Mouse (Mus musculus) heart, embryonic 13.5 days (tissue): ENCODE results near the gene Rbms1. TPM values are rescaled to one million over a fixed set of nuclear protein-coding genes. Genes with fewer than 3 reads are reported as not detected.

ENCODE experiments used
- ATAC-seq: fragments of 200-750 bp; cut with Nextera tagmentation; 2 replicates; pipeline ENCODE4 v1.8.0; 2017; ENCODE audit warnings: moderate TSS enrichment; ENCODE audit not compliant: insufficient number of reproducible peaks, low FRiP score, low TSS enrichment; ENCODE audit errors: extremely low read depth
- H3K27ac ChIP-seq: fragments of 300-500 bp; sonication (generic); replicated peaks from 2 replicates; pipeline ENCODE4 v1.5.1; 2015; ENCODE audit warnings: moderate library complexity, mild to moderate bottlenecking, inconsistent platforms
- H3K27me3 ChIP-seq: fragments of 300-500 bp; sonication (generic); replicated peaks from 2 replicates; pipeline ENCODE4 v1.6.1; 2015; ENCODE audit warnings: mild to moderate bottlenecking, inconsistent platforms
- H3K36me3 ChIP-seq: fragments of 300-500 bp; sonication (generic); 2 replicates; pipeline ENCODE4 v1.6.1; 2015; ENCODE audit warnings: mild to moderate bottlenecking, inconsistent platforms
- H3K4me1 ChIP-seq: fragments of 300-500 bp; sonication (generic); 2 replicates; pipeline ENCODE4 v1.6.1; 2015; ENCODE audit warnings: inconsistent platforms
- H3K4me2 ChIP-seq: fragments of 300-500 bp; sonication (generic); 2 replicates; pipeline ENCODE4 v1.6.1; 2015; ENCODE audit warnings: inconsistent platforms, mild to moderate bottlenecking, moderate library complexity
- H3K4me3 ChIP-seq: fragments of 300-500 bp; sonication (generic); 2 replicates; pipeline ENCODE4 v1.5.1; 2015; ENCODE audit warnings: moderate library complexity, mild to moderate bottlenecking, inconsistent platforms
- H3K9ac ChIP-seq: fragments of 300-500 bp; sonication (generic); 2 replicates; pipeline ENCODE4 v1.6.1; 2015; ENCODE audit warnings: inconsistent platforms, mild to moderate bottlenecking, moderate library complexity
- H3K9me3 ChIP-seq: fragments of 300-500 bp; sonication (generic); 2 replicates; pipeline ENCODE4 v1.6.1; 2016; ENCODE audit warnings: inconsistent platforms
- WGBS: fragments of 180-500 bp; shearing (Covaris S2); methylation state at CpG from one replicate; pipeline ENCODE4 v1.1.7; 2015; ENCODE audit warnings: mixed read lengths; 5-methylcytosine and 5-hydroxymethylcytosine counted together
- polyA plus RNA-seq: library from polyadenylated mRNA; unstranded; fragments of >200 nt; fragmentation: Nextera tagmentation; extraction: Ambion mirVana; gene quantifications from 2 replicates; pipeline ENCODE4 v1.2.1, GENCODE M21; 2015

Gene Rbms1
- polyA plus RNA-seq, 1 experiment from 2014 or later, result 89.2 TPM

DNA sequence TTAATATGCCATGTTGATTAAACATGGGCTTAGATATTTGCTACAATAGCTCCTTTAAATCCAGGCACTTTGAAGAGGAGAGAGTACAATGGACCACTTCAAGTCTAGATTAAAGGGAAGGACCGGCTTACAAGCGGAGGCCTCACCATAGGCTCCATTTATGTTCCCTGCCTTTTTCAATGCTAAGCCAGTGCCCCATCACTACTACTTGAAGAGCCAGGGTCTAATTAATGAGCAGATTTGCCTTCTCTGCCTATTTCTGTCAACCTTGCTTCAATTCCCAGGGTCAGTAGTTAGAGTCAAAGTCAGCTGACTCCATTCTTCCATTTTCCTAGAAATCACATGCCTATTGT, 166.4 kb downstream of the Rbms1 start:
- no peak overlapping the region for H3K4me2 ChIP-seq
- WGBS, result 59% methylated on average over 2 of the region's 2 CpGs
- no peaks in the 10 kb centered on the region for H3K9me3 ChIP-seq
- H3K36me3 ChIP-seq, result peaks cover 53% of the 10 kb centered on the region
- ATAC-seq, result no peak
- H3K27me3 ChIP-seq, result no peaks in the 10 kb centered on the region
- H3K9ac ChIP-seq, result no peak overlapping the region
- peaks cover 39% of the 10 kb centered on the region for H3K4me1 ChIP-seq
- H3K27ac ChIP-seq, result no peak overlapping the region; the same call in 1 of the 2 replicates
- no peak overlapping the region for H3K4me3 ChIP-seq

DNA sequence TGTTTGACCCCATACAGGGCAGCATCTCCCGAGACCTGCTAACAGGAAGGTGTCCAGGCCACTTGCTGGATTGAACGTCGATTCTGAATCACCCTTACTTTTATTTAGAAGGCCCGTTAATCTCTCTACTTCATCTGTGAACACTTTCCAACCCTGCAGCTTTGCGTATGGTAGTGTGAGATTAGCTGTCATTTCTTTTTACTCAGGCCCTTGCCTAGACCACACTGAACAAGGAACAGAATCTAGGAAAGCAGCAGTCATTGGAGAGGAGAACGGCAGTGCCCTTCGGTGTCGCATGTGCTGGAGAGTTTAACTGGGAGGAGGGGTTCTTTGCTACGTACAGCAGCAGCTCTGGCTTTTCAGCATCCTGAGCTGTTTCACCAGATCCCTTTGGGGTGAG, 167.1 kb downstream of the Rbms1 start:
- no peak overlapping the region for H3K27ac ChIP-seq
- H3K4me1 ChIP-seq, result peaks cover 32% of the 10 kb centered on the region
- no peak overlapping the region for H3K4me3 ChIP-seq
- no peak overlapping the region for H3K4me2 ChIP-seq
- no peaks in the 10 kb centered on the region for H3K27me3 ChIP-seq
- no peak overlapping the region for H3K9ac ChIP-seq
- H3K9me3 ChIP-seq, result no peaks in the 10 kb centered on the region
- peaks cover 58% of the 10 kb centered on the region for H3K36me3 ChIP-seq
- 80% methylated on average over 9 of the region's 9 CpGs for WGBS
- ATAC-seq, result no peak

DNA sequence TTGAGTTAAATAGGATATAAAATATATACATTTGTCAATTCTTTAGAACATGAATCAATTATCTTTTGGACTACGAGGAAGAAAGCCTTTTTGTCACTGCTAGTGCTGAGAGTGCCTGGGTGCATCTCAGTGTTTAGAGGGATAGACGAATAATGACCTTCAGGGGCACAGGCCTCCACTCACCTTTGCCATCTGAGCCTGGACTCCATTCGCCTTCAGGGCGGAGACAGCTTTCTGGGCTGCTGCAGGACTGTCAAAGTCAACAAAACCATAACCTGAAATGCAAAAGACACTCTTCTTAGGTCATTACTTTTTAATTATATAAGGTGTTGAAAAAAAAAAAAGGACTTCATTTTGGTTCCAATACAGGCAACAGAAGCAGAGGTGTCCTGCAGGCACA, 170.5 kb downstream of the Rbms1 start:
- no peak for ATAC-seq
- Histone ChIP-seq H3K4me2 (no peak overlapping the region), H3K27me3 (no peaks in the 10 kb centered on the region), H3K36me3 (peaks cover 81% of the 10 kb centered on the region), H3K9me3 (no peaks in the 10 kb centered on the region), H3K4me1 (peaks cover 19% of the 10 kb centered on the region), H3K4me3 (no peak overlapping the region), H3K9ac (no peak overlapping the region), H3K27ac (no peak overlapping the region)
- WGBS, result 83% methylated on average over 4 of the region's 4 CpGs

DNA sequence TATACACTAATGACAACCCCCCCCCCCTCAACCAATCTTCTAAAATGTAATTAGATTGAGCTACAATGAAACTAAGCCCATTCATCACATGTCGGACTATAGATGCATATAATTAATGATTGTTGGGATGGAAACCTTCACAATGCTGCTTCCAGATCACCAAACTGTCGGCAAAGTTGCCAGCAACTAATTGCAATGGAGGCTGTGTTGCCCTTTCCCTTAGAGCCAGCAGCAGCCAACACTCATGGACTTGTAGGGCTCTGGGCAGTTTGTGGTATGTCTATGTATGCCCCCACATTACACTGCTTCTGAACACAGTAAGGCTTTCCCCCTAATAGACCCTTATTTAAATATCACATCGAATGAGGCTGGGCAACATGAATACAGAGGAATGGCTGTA, 173.9 kb downstream of the Rbms1 start:
- Histone ChIP-seq H3K36me3 (peaks cover 81% of the 10 kb centered on the region), H3K9me3 (no peaks in the 10 kb centered on the region), H3K4me3 (no peak overlapping the region), H3K9ac (no peak overlapping the region), H3K4me2 (no peak overlapping the region), H3K27me3 (no peaks in the 10 kb centered on the region), H3K4me1 (peaks cover 19% of the 10 kb centered on the region), H3K27ac (no peak overlapping the region)
- ATAC-seq, result no peak
- 87% methylated on average over 3 of the region's 3 CpGs for WGBS

GRCm38 (mm10) chr2:60788173-60788908, 174.7 kb downstream of the Rbms1 start:
- Histone ChIP-seq H3K36me3 (peaks cover 74% of the 10 kb centered on the region), H3K9me3 (no peaks in the 10 kb centered on the region), H3K4me3 (no peak overlapping the region), H3K4me2 (no peak overlapping the region), H3K27me3 (no peaks in the 10 kb centered on the region), H3K4me1 (peaks cover 19% of the 10 kb centered on the region), H3K9ac (no peak overlapping the region), H3K27ac (no peak overlapping the region)
- ATAC-seq, result no peak
- WGBS, result 90% methylated on average over 6 of the region's 6 CpGs

GRCm38 (mm10) chr2:60787088-60787487, 175.9 kb downstream of the Rbms1 start:
- no peak overlapping the region for H3K4me3 ChIP-seq
- H3K9ac ChIP-seq, result no peak overlapping the region
- no peak for ATAC-seq
- H3K4me2 ChIP-seq, result no peak overlapping the region
- WGBS, result 89% methylated on average over 5 of the region's 5 CpGs
- H3K27ac ChIP-seq, result no peak overlapping the region
- peaks cover 19% of the 10 kb centered on the region for H3K4me1 ChIP-seq
- H3K9me3 ChIP-seq, result no peaks in the 10 kb centered on the region
- no peaks in the 10 kb centered on the region for H3K27me3 ChIP-seq
- H3K36me3 ChIP-seq, result peaks cover 78% of the 10 kb centered on the region

GRCm38 (mm10) chr2:60786289-60786688, 176.7 kb downstream of the Rbms1 start:
- Histone ChIP-seq H3K27ac (0 out of 2 replicates have a peak overlapping the region, but pooled peaks have one; percentile 17), H3K36me3 (peaks cover 79% of the 10 kb centered on the region), H3K27me3 (no peaks in the 10 kb centered on the region), H3K4me3 (no peak overlapping the region), H3K9ac (no peak overlapping the region), H3K4me1 (peaks cover 19% of the 10 kb centered on the region), H3K4me2 (no peak overlapping the region), H3K9me3 (no peaks in the 10 kb centered on the region)
- no peak for ATAC-seq
- WGBS, result 63% methylated on average over 10 of the region's 10 CpGs

DNA sequence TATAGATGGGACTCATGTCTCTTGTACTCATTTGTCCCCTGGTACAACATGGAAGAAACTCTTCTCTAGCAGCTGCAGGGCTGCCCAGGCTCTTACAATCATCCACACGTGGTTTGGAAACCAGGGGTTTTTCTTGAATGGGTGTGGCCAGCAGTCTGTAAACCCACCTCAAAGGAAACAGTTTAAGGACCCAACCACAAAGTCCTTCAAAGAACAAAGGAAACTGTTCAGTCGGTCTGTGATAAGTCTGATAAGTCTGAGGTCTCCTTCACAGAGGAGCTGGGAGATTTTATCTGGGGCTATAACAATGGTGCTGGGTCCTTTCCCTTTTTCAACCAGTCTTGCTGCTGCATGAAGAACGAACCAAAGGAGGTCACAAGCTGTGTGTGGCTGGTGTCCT, 188.5 kb downstream of the Rbms1 start:
- no peak overlapping the region for H3K4me3 ChIP-seq
- H3K4me2 ChIP-seq, result no peak overlapping the region
- H3K27me3 ChIP-seq, result no peaks in the 10 kb centered on the region
- H3K9me3 ChIP-seq, result peaks cover 6% of the 10 kb centered on the region; the same call in 1 of the 2 replicates
- H3K27ac ChIP-seq, result 0 out of 2 replicates have a peak overlapping the region, but pooled peaks have one; percentile 32
- 26% methylated on average over 3 of the region's 3 CpGs for WGBS
- no peak for ATAC-seq
- H3K4me1 ChIP-seq, result peaks cover 18% of the 10 kb centered on the region
- H3K9ac ChIP-seq, result no peak overlapping the region
- peaks cover 97% of the 10 kb centered on the region for H3K36me3 ChIP-seq

DNA sequence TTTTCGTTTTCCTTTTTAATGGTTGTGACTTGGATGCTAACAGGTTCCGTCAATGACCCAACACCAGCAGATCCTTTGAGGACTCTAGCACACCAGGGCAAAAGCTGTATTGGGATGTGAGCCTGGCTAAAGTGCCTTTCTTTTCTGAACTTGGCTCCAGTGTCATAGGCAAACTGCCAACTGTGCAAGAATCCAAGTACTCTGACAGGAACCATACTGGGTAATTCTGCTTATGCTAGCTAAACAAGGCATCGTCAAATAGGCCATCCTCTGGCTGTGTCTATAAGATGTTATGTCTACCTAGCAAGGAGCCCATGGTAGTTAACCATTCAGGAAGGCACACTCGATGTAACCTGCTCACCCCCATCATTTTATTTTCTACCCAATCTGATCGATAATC, 189.4 kb downstream of the Rbms1 start:
- Histone ChIP-seq H3K9ac (no peak overlapping the region), H3K27ac (peak overlapping the region; percentile 32; the same call in 1 of the 2 replicates), H3K36me3 (peaks cover 96% of the 10 kb centered on the region), H3K4me2 (no peak overlapping the region), H3K27me3 (no peaks in the 10 kb centered on the region), H3K4me1 (peaks cover 18% of the 10 kb centered on the region), H3K4me3 (no peak overlapping the region), H3K9me3 (peaks cover 6% of the 10 kb centered on the region; the same call in 1 of the 2 replicates)
- 77% methylated on average over 5 of the region's 5 CpGs for WGBS
- ATAC-seq, result no peak

DNA sequence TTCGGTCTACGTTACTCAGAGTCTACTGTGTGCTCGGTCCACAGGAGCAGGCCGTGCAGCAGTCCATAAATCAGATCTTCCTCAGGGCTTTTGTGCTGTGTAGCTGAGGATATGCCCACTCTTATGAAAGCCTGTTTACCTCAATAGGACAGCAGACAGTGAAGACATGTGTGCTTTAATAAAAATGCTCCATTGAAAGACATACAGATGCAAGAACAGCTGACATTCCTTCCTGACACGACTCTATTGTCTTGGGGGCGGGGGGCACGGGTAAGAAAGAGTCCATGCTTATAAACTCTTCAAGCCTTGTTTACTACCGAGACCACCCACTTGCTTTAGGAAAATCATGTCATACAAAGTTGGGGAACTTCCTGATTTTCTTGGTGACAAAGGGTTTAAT, 196.6 kb downstream of the Rbms1 start:
- Histone ChIP-seq H3K9me3 (peaks cover 5% of the 10 kb centered on the region; the same call in 1 of the 2 replicates), H3K27ac (no peak overlapping the region), H3K36me3 (peaks cover 88% of the 10 kb centered on the region), H3K4me2 (no peak overlapping the region), H3K9ac (no peak overlapping the region), H3K4me1 (peaks cover 9% of the 10 kb centered on the region), H3K27me3 (no peaks in the 10 kb centered on the region), H3K4me3 (no peak overlapping the region)
- WGBS, result 85% methylated on average over 8 of the region's 8 CpGs
- ATAC-seq, result no peak

GRCm38 (mm10) chr2:60756218-60756617, 206.8 kb downstream of the Rbms1 start:
- 85% methylated on average over 9 of the region's 9 CpGs for WGBS
- Histone ChIP-seq H3K27me3 (no peaks in the 10 kb centered on the region), H3K4me2 (no peak overlapping the region), H3K4me3 (no peak overlapping the region), H3K9ac (no peak overlapping the region), H3K9me3 (no peaks in the 10 kb centered on the region), H3K36me3 (peaks cover 93% of the 10 kb centered on the region), H3K4me1 (no peaks in the 10 kb centered on the region), H3K27ac (no peak overlapping the region)
- no peak for ATAC-seq

DNA sequence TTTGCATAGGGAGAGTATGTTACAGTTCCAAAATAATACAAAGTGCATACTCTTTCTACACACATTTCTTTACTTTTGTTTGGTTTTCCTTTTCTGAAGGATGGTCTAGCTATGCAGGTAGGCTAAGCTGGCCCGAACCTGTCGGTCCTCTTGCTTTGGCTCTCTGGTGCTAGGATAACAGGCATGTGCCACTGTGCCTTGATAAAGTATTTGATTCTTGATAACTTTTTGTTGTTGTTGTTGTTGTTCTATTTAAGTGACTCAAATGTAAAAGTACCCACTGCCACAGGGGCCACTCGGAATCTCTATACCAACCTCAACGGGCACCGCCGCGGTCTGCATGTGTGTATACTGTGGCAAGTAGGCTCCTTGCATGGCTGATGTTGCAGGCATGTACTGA, 207.9 kb downstream of the Rbms1 start:
- no peak overlapping the region for H3K9ac ChIP-seq
- no peak overlapping the region for H3K4me3 ChIP-seq
- H3K27ac ChIP-seq, result no peak overlapping the region
- no peak overlapping the region for H3K4me2 ChIP-seq
- ATAC-seq, result no peak
- H3K9me3 ChIP-seq, result no peaks in the 10 kb centered on the region
- peaks cover 90% of the 10 kb centered on the region for H3K36me3 ChIP-seq
- no peaks in the 10 kb centered on the region for H3K4me1 ChIP-seq
- no peaks in the 10 kb centered on the region for H3K27me3 ChIP-seq
- WGBS, result 95% methylated on average over 7 of the region's 7 CpGs
